Mouse (Mus musculus) embryonic fibroblast, embryonic 13.5 days (primary cell): Measurements from ENCODE around the gene Palld.

Source experiments
- CTCF ChIP-seq: IDR thresholded peaks from 2 replicates; pipeline ENCODE4 v1.5.1; 2011; ENCODE audit warnings: mild to moderate bottlenecking, control low read depth, low read length, moderate library complexity, borderline replicate concordance; ENCODE audit not compliant: insufficient read depth
- POLR2A ChIP-seq: IDR thresholded peaks from 2 replicates; pipeline ENCODE4 v1.6.1; 2011; ENCODE audit warnings: low read depth, mild to moderate bottlenecking, control low read depth, low read length, moderate library complexity

GRCm38 (mm10) chr8:61769340-61769879, 133.1 kb downstream of the Palld start:
- TF ChIP-seq CTCF (no peak), POLR2A (no peak)
